Comparison of ENCODE assay signal across 11 mouse cellular contexts in the genomic region with DNA sequence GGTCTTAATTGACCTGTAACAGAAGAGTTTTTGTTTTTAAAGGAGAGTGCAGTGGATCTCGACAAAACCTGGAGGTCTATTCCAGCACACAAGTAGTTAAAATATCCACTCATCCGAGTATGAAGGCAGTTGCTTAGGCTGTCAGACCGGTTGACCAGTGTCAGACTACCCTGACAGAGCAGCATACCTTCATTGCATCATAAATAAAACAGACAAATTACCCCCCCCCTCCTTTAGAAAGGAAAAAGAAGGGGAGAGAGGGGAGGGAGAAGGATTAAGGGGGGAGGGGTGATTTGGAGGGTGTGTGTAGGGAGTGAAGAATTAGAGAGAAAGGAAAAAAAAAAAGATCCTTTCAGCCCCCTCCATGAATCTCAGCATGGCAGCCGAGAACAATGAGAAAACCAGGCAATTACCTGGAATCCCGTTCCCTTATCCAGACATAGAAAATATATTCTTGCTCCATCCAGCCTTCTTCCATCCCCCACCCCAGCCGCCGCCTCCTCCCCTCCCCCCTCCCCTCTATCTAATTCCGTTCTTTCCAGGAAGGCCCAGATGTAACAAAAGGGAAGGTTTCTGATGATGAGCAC.
DNase-seq lines count a peak whose midpoint lies in the region; ATAC-seq lines count a peak whose summit lies in the region.
"Had no signal": no experiment of that assay in that cellular context is flagged by ENCODE, and none has a peak within 500 bp of the region (broad histone marks: within the 10 kb centered on the region; RNA-seq: fewer than 3 reads in every experiment).

No protein-coding gene starts in this region.

- intact Hi-C loops in heart, postnatal 14 days (cut with DNase I) = no loop called here

- no peaks in the 10 kb centered on the region for H3K9me3 ChIP-seq in heart, embryonic 12.5 days (replicated peaks)
- no peaks in the 10 kb centered on the region for H3K9me3 ChIP-seq in limb, embryonic 10.5 days (replicated peaks)
- no peaks in the 10 kb centered on the region for H3K9me3 ChIP-seq in neural tube, embryonic 13.5 days

- no peak for ATAC-seq in heart, embryonic 12.5 days (ENCODE audit: insufficient number of reproducible peaks, low FRiP score)
- ATAC-seq in neural tube, embryonic 13.5 days (ENCODE audit: low read depth) = no peak; the same call in 1 of the 2 replicates

- no peak overlapping the region for H3K4me3 ChIP-seq in heart, embryonic 12.5 days
- H3K4me3 ChIP-seq in limb, embryonic 10.5 days = no peak overlapping the region
- H3K4me3 ChIP-seq in neural tube, embryonic 13.5 days = no peak overlapping the region

- H3K36me3 ChIP-seq in heart, embryonic 12.5 days = no peaks in the 10 kb centered on the region
- H3K36me3 ChIP-seq in limb, embryonic 10.5 days = no peaks in the 10 kb centered on the region
- no peaks in the 10 kb centered on the region for H3K36me3 ChIP-seq in neural tube, embryonic 13.5 days

- WGBS in heart, embryonic 12.5 days = 5% methylated on average over 8 of the region's 8 CpGs
- 4% methylated on average over 8 of the region's 8 CpGs for WGBS in limb, embryonic 10.5 days
- 6% methylated on average over 8 of the region's 8 CpGs for WGBS in neural tube, embryonic 13.5 days

- no peak overlapping the region for H3K9ac ChIP-seq in heart, embryonic 12.5 days
- H3K9ac ChIP-seq in neural tube, embryonic 13.5 days = 0 out of 2 replicates have a peak overlapping the region, but pooled peaks have one; percentile 45

- DNase-seq in heart, postnatal 14 days = no peak
- peak; percentile 18 for DNase-seq in retina, embryonic 14.5 days (ENCODE audit: low spot score)
- DNase-seq in retina, postnatal 1 day = no peak
- peak; percentile 44 for DNase-seq in limb, embryonic 10.5 days (ENCODE audit: low spot score)
- DNase-seq in spleen, postnatal 36 days (ENCODE audit: low spot score in 2 of 2) = no peak
- DNase-seq in spleen, postnatal 10 days (ENCODE audit: low spot score in 2 of 2) = no peak
- DNase-seq: adrenal gland, postnatal 25 days; B cell, adult 2 months; cerebellum, postnatal 14 days had no signal

- no peak overlapping the region for H3K27ac ChIP-seq in heart, embryonic 12.5 days (ENCODE audit: poor library complexity, severe bottlenecking)
- H3K27ac ChIP-seq in limb, embryonic 10.5 days = peak overlapping the region; percentile 79
- peak overlapping the region; percentile 68 for H3K27ac ChIP-seq in neural tube, embryonic 13.5 days (replicated peaks)

- peaks cover 11% of the 10 kb centered on the region; the same call in 1 of the 2 replicates for H3K4me1 ChIP-seq in heart, embryonic 12.5 days (replicated peaks)
- H3K4me1 ChIP-seq in limb, embryonic 10.5 days = peaks cover 77% of the 10 kb centered on the region
- H3K4me1 ChIP-seq in neural tube, embryonic 13.5 days (replicated peaks) = peaks cover 48% of the 10 kb centered on the region

- H3K27me3 ChIP-seq in heart, embryonic 12.5 days (replicated peaks) = peaks cover 12% of the 10 kb centered on the region; the same call in 1 of the 2 replicates
- no peaks in the 10 kb centered on the region for H3K27me3 ChIP-seq in limb, embryonic 10.5 days (ENCODE audit: low read depth, poor library complexity, severe bottlenecking)
- H3K27me3 ChIP-seq in neural tube, embryonic 13.5 days = peaks cover 4% of the 10 kb centered on the region; the same call in 1 of the 2 replicates

- H3K4me2 ChIP-seq in heart, embryonic 12.5 days = peak overlapping the region; percentile 33; the same call in 1 of the 2 replicates
- H3K4me2 ChIP-seq in neural tube, embryonic 13.5 days = 0 out of 2 replicates have a peak overlapping the region, but pooled peaks have one; percentile 20

Comparison
In these comparisons a context has a peak if more than half of its experiments do, and no peak if none do; other contexts are left out.
1. DNase-seq: peak in retina, embryonic 14.5 days (single experiment) and limb, embryonic 10.5 days (single experiment); none in heart, postnatal 14 days (0 of 2), retina, postnatal 1 day (single experiment), spleen, postnatal 36 days (0 of 2) and spleen, postnatal 10 days (0 of 2).